Mouse (Mus musculus): ENCODE results near the gene Ankrd39. TPM values are rescaled to one million over a fixed set of nuclear protein-coding genes. Genes with fewer than 3 reads are reported as not detected.

Gene Ankrd39
- polyA plus RNA-seq, 1 experiment from 2014 or later: 26.3 TPM

GRCm38 (mm10) chr1:36497312-36497711 is 49.9 kb downstream of the Ankrd39 start:
- no peak overlapping the region for H3K9ac ChIP-seq
- H3K4me1 ChIP-seq: peaks cover 7% of the 10 kb centered on the region
- peaks cover 21% of the 10 kb centered on the region for H3K36me3 ChIP-seq
- 74% methylated on average over 2 of the region's 2 CpGs for WGBS
- H3K4me3 ChIP-seq (replicated peaks): no peak overlapping the region
- H3K9me3 ChIP-seq (replicated peaks): no peaks in the 10 kb centered on the region
- no peak overlapping the region for H3K27ac ChIP-seq
- no peaks in the 10 kb centered on the region for H3K27me3 ChIP-seq
- H3K4me2 ChIP-seq: no peak overlapping the region
- ATAC-seq (replicated peaks; ENCODE audit: low FRiP score): no peak

GRCm38 (mm10) chr1:36496719-36497118 is 50.5 kb downstream of the Ankrd39 start:
- Histone ChIP-seq H3K36me3 (peaks cover 21% of the 10 kb centered on the region), H3K9ac (no peak overlapping the region), H3K4me3 (replicated peaks) (no peak overlapping the region), H3K4me2 (no peak overlapping the region), H3K27me3 (no peaks in the 10 kb centered on the region), H3K4me1 (peaks cover 10% of the 10 kb centered on the region), H3K27ac (no peak overlapping the region), H3K9me3 (replicated peaks) (no peaks in the 10 kb centered on the region)
- 41% methylated on average over 2 of the region's 2 CpGs for WGBS
- ATAC-seq (replicated peaks; ENCODE audit: low FRiP score): no peak

GRCm38 (mm10) chr1:36493299-36493698 is 53.9 kb downstream of the Ankrd39 start:
- no peaks in the 10 kb centered on the region for H3K9me3 ChIP-seq (replicated peaks)
- no peak overlapping the region for H3K27ac ChIP-seq
- 60% methylated on average over 6 of the region's 6 CpGs for WGBS
- ATAC-seq (replicated peaks; ENCODE audit: low FRiP score): no peak
- no peak overlapping the region for H3K9ac ChIP-seq
- no peak overlapping the region for H3K4me3 ChIP-seq (replicated peaks)
- no peak overlapping the region for H3K4me2 ChIP-seq
- H3K27me3 ChIP-seq: no peaks in the 10 kb centered on the region
- peaks cover under 1% of the 10 kb centered on the region; the same call in 1 of the 2 replicates for H3K36me3 ChIP-seq
- H3K4me1 ChIP-seq: peaks cover 10% of the 10 kb centered on the region

- no peak overlapping the region for H3K27ac ChIP-seq
- ATAC-seq (replicated peaks; ENCODE audit: low FRiP score): peak; percentile 89
- H3K4me3 ChIP-seq (replicated peaks): no peak overlapping the region
- WGBS: 33% methylated on average over 9 of the region's 9 CpGs
- no peak overlapping the region for H3K9ac ChIP-seq
- H3K36me3 ChIP-seq: no peaks in the 10 kb centered on the region
- H3K9me3 ChIP-seq (replicated peaks): no peaks in the 10 kb centered on the region
- H3K4me1 ChIP-seq: peaks cover 10% of the 10 kb centered on the region
- no peaks in the 10 kb centered on the region for H3K27me3 ChIP-seq
- H3K4me2 ChIP-seq: no peak overlapping the region
These were observed 54.7 kb downstream of the Ankrd39 start for GRCm38 (mm10) chr1:36492416-36493139.

DNA sequence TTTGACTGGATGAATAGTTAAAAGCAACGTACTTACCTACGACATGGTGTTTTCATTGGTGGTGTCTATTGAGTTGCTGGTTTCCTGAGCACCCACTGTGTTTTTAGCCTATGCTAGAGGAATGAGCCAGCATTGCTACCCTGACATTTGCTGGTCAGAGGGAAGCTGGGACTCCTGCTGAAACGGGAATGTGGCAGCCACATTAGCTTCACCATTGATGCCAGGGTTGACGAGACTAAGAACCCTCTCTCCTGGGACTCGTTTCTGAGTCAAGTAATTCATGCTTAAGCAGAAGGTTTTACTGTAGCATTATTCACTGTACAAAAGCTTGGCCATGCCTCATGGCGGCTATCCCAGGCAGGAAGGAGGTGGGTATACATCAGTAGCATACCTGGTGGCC is 57.6 kb downstream of the Ankrd39 start:
- H3K36me3 ChIP-seq: no peaks in the 10 kb centered on the region
- no peak for ATAC-seq (replicated peaks; ENCODE audit: low FRiP score)
- 82% methylated on average over 6 of the region's 6 CpGs for WGBS
- H3K4me2 ChIP-seq: no peak overlapping the region
- no peaks in the 10 kb centered on the region for H3K9me3 ChIP-seq (replicated peaks)
- peaks cover 25% of the 10 kb centered on the region for H3K4me1 ChIP-seq
- no peak overlapping the region for H3K27ac ChIP-seq
- H3K9ac ChIP-seq: no peak overlapping the region
- H3K4me3 ChIP-seq (replicated peaks): no peak overlapping the region
- no peaks in the 10 kb centered on the region for H3K27me3 ChIP-seq

Small RNA genes within 50 kb of the gene (microRNA-seq; reads per million reads assigned to microRNA genes)
- not detected for gene Gm47280

Other genes with a start within 250 kb of the Ankrd39 start
- gene Arid5a, start 239.7 kb downstream of the Ankrd39 start, polyA plus RNA-seq (2015; fragmentation: Nextera tagmentation; extraction: Ambion mirVana): 6.7 and 7.3 TPM in 2 replicates
- gene Kansl3, start 178.3 kb downstream of the Ankrd39 start, polyA plus RNA-seq (2015; fragmentation: Nextera tagmentation; extraction: Ambion mirVana): 44.8 and 49.9 TPM in 2 replicates
- gene Fer1l5, start 175.2 kb downstream of the Ankrd39 start, polyA plus RNA-seq (2015; fragmentation: Nextera tagmentation; extraction: Ambion mirVana): 1.0 and 1.5 TPM in 2 replicates
- 55.7 and 57.7 TPM in 2 replicates for gene Lman2l, start 102.2 kb downstream of the Ankrd39 start, polyA plus RNA-seq (2015; fragmentation: Nextera tagmentation; extraction: Ambion mirVana)
- gene Cnnm4, start 75.8 kb downstream of the Ankrd39 start, polyA plus RNA-seq (2015; fragmentation: Nextera tagmentation; extraction: Ambion mirVana): 12.3 and 12.4 TPM in 2 replicates
- 3.7 and 4.0 TPM in 2 replicates for gene Cnnm3, start 35.6 kb downstream of the Ankrd39 start, polyA plus RNA-seq (2015; fragmentation: Nextera tagmentation; extraction: Ambion mirVana)
- gene Ankrd23, start 10.6 kb downstream of the Ankrd39 start, polyA plus RNA-seq (2015; fragmentation: Nextera tagmentation; extraction: Ambion mirVana): 21.8 and 22.1 TPM in 2 replicates
- gene Gm42417, start 8.0 kb downstream of the Ankrd39 start, polyA plus RNA-seq (2015; fragmentation: Nextera tagmentation; extraction: Ambion mirVana): 0.32 and 0.75 TPM in 2 replicates
- 19.3 and 23.3 TPM in 2 replicates for gene Sema4c, start 10.9 kb upstream of the Ankrd39 start, polyA plus RNA-seq (2015; fragmentation: Nextera tagmentation; extraction: Ambion mirVana)
- 0.67 and 1.3 TPM in 2 replicates for gene Fam178b, start 135.7 kb upstream of the Ankrd39 start, polyA plus RNA-seq (2015; fragmentation: Nextera tagmentation; extraction: Ambion mirVana)
- gene Cox5b, start 144.0 kb upstream of the Ankrd39 start, polyA plus RNA-seq (2015; fragmentation: Nextera tagmentation; extraction: Ambion mirVana): 702 and 727 TPM in 2 replicates
- gene 4933424G06Rik, start 162.7 kb upstream of the Ankrd39 start, polyA plus RNA-seq (2015; fragmentation: Nextera tagmentation; extraction: Ambion mirVana): not detected in 2 replicates
- gene Actr1b, start 167.0 kb upstream of the Ankrd39 start, polyA plus RNA-seq (2015; fragmentation: Nextera tagmentation; extraction: Ambion mirVana): 102 and 112 TPM in 2 replicates
- 0.23 and 0.44 TPM in 2 replicates for gene Zap70, start 214.4 kb upstream of the Ankrd39 start, polyA plus RNA-seq (2015; fragmentation: Nextera tagmentation; extraction: Ambion mirVana)

Data from kidney, embryonic 15.5 days (tissue).